Mouse (Mus musculus): ENCODE data around the gene Heg1. TPM values are rescaled to one million over a fixed set of nuclear protein-coding genes. Genes with fewer than 3 reads are reported as not detected.

Heg1 gene
- total RNA-seq (2021): 100 to 1,000 TPM; 104 to 113 TPM
- long read RNA-seq, experiment 1, partial matches to known transcripts: 22 of 22 reads
- long read RNA-seq, experiment 1, other reads (novel, unspliced or antisense): 0 of 22 reads
- long read RNA-seq, experiment 2, partial matches to known transcripts: 1 of 12 reads
- long read RNA-seq, experiment 2, other reads (novel, unspliced or antisense): 11 of 12 reads

DNA sequence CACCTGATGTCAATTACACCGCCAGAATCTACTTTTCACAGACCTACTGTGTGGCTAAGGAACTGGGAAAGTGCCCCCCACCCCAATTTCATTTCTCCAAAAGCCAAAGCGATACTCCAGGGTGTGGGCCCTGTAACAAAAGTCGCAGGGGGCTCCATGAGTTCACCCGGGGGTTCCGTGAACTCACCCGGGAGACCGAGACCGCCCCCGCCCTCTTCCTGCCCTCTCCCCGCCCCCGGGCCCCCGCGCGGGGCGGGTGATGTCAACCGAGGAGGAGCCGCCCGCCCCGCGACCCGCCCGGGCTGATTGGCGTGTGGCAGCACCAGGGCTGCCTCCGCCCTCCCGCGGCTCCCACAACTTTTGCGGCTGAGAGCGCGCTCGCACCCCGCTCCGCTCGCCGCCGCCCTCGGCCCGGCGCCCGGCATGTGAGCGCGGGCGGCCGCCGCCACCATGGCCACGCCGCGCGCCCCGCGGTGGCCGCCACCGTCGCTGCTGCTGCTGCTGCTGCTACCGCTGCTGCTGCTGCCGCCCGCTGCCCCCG, at the start of gene Heg1:
Gene Heg1 (plus strand): TSS at position 209 of the 541 bp plus-strand sequence.
- DNase-seq: peak; percentile 91 to 94

DNA sequence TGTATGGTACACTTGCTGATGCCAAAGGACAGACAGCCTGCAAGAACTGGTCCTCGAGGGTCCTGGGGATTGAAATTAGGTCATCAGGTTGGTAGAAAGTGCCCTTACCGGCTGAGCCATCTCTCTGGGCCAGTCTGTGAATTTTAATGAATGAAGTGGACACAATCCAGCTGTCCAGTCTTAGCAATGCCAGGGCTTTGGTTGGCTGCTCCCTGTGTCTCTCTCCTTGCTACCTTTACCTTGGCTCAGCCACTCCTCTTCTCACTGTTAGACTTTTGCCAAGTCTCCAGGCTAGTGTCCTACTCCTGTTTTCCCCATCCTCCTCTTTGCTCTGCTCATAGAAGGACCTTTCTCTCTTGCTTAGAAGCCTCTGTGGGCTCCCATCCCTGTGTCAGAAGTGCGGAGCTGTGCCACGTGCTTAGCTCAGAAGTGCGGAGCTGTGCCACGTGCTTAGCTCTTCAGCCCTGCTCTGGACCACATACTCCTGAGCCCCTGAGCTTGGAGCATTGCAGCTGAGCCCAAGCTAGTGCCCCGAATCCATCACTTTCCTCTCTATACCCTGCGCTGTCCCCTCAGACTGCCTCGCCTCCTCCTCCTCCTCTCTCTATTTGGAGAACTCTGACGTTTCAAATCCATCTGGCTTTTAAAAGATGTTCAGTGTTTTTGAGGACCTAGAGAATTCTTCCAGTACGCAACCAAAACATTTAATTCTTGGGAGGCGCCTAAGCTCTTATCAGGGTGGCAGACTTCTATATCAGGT, 48.2 kb upstream of the Heg1 start:
- no peak for DNase-seq

DNA sequence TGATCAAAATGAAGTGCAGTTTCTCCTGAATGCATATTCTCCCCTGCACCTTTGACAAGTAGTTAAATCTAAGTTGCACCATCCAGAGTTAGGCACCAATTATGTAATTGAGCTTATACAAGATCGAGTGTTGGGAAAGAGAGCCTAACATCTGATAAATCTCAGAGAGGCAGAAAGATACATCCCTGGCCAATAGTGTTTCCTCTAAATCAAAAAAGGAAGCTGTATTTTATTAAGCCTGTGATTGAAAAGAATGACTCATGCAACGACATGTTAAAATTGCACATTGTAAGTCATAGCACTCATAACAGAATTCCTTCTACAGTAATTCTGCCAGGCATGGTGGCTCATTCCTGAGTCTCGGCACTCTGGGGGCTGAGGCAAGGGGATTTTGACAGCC, 42.4 kb upstream of the Heg1 start:
- DNase-seq: no peak

DNA sequence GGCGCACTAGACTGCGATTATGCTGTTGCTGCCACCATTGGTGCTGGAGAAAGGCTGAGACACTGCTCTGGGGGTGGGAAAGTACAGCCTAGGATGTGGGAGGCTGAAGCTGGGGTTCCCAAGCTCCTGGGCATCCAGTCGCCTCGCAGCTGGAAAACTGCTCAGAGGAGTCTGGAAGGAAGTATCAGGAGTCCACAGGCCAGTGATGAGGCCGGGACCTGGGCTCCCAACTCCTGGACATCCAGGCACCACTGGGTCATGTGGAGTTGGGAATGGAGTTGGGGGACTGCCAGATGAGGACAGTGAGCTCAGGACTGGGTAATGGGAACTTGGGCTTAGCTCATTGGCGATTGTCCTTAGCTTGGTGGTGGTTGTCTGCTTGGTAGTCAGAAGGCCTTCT, 31.1 kb upstream of the Heg1 start:
- DNase-seq: no peak

DNA sequence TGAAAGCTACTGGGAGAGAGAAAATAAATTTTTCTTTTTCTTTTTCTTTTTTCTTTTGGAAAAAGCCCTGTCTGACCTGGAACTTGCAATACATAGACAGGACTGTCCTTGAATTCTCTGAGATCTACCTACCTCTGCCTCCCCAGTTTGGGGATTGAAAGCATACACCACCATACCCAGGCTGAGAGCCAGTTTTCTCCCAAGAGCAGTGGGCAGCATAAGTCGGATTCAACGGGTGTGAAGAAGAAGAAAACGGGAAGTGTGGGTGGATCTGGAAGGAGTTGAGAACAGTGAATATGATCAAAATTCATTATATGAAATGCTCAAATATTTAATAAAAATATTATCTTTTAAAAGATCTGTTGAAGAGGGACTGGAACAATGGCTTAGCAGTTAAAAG, 28.7 kb upstream of the Heg1 start:
- no peak for DNase-seq

DNA sequence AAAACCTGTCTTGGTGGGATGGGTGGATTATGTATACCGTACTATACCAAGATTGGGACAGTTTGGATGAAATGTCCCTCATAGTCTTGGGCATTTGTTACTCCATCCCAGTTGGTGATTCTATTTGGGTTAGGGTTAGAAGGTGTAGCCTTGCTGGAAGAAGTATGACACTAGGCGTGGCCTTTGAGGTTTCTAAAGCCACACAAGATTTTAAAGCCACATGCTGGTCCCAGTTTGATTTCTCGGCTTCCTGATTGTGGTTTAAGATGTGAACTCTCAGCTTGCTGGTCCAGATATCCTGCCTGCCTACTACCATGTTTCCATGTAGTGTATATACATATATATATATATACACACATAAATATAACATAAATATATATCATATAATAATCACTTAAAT, 27.0 kb upstream of the Heg1 start:
- DNase-seq: no peak

DNA sequence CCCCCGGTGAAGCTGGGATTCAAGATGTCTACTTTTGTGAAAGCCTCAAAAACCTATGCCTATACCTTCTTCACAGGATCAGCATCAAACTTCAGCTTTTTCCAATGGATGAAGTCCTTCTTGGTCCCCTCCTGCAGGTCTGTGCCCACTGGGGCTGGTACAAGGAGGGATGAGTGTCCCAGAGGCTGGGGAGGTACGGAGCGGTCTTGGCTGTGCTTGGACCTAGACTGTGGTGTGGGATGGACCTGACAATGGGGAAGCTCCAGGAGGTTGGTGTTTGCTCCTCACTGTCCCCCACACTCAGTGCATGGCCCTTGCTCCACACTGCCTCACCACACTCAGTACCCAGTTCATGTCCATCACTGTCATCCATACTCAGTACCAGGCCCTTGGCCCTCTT, 26.0 kb upstream of the Heg1 start:
- DNase-seq: no peak

DNA sequence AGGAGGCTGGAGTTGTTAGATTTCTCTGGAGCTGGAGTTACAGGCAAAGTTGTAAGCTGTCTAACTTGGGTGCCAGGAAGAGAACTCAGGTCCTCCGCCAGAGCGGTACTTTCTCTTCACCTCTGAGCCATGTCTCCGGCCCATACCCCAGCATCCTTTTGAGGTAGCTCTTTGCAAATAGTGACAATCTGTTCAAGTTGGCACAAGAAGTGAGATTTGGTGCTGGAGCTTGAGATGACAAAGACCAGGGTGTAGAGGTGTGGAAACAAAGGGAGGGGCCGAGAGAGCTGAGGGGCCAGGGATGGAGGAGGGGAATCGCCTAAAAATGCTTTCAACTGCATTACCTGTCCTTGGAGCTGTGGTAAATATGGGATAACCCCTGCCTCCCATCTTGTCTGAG, 24.6 kb upstream of the Heg1 start:
- DNase-seq: no peak

DNA sequence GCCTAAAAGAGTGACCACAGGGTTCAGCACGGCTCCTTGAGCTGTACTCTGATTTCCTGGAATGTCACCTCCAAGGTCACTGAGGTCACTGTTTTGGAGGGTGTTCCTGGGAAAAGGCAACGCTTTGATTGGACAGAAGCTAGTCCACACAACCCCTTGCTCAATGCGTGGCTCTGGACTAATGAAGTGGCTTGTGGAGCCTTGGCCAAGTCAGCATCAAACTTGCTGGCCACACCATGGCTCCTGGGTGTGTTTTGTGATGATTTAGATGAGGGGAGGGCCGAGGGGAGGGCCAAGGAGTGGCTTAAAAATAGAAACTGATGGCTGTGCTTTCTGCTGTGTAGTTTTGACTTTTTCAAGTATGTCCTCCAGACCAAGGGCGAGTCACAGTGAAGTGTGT, 24.0 kb upstream of the Heg1 start:
- DNase-seq: peak; percentile 75 to 81

DNA sequence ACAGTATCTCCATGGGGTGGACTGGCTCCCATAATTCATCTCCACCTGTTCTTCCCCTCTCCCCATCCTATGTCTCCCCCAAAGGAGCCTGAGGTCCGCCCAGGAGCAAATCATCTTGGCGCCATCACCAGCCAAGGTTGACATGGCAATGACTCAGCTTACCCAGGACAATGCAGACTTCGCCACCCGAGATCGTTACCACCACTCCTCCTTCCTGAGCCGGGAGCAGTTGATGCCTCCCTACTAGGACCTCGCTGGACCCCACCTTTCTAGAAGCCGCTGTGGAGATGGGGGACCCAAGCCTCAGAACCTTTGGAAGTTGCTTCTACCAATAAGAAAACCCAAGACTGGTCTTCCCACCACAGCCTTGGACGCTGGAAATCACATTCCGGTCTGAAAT, 21.3 kb upstream of the Heg1 start:
- DNase-seq: no peak

DNA sequence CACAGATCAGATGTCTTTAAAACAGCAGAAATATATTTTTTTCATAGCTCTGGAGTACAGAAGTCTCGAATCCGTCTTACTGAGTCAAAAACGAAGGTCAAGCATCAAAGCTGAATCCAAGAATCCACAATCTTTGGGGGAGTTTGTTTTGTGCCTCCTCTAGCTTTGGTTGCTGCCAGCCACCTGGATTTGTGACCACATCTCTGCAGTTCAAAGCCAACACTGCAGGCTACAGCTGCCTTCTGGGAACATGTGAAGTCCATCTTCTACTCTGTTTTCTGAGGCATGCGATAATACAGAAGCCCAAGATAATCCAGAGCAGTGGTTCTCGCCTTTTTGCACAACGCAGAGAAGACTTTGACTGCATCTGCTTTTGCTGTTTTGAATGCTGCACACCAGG, 17.9 kb upstream of the Heg1 start:
- peak in 1 of 2 experiments; percentile 19 for DNase-seq

DNA sequence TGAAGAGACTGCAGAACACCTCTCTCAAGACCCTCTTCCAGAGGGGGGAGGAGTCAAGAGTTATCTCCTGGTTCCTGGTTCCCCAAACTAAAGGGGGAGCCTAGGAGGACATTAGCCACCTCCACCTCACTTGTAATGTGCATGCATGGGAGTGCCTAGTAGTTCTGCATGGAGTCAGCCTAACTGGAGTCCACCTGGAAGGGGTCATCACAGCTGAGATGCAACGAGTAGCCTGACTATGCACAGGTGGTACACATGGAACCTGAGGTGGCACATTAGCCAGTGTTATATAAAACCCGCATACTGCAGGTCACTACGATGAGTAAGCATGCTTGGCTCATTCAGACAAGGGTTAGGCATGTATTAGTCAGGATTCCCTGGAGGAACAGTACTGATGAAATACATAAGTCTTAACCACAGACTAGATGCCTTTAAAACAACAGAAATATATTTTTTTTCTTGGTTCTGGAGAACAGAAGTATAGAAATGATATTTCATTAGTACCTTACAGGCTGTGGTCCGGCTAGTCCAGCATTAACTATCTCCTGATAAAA, 17.1 kb upstream of the Heg1 start:
- peak in 1 of 2 experiments; percentile 7 for DNase-seq

DNA sequence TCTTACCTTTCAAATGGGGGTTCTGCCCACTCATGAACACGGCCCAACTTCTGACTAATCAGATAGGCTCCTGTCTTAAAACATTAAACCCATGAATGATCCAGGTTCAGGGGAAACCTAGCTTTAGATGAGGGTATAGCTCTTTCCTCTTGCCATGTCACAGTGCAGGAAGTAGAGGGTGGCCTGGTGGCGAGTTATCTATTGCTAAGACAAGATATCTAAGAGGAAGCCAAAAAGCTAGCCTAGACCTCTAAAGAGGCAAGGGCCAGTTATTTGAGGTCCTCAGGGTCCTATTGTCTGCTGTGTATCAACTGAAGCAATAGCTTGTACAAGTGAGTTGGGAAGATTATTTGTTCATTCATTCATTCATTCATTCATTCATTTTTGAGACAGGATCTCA, 15.7 kb upstream of the Heg1 start:
- DNase-seq: no peak

DNA sequence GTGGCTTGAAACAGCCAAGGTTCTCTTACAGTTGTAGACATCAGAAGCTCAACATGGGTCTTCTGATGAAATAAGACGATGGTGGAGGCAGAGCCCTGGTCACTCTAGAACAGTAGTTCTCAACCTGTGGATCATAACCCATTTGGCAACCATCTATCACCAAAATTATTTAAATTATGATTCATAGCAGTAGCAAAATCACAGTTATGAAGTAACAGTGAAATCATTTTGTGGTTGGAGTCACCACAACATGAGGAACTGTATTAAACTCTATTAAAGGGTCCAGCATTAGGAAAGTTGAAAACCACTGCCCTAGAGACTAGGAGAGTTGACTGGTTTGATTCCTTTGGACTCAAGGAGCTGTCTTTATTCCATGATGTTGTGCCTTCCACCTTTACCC, 15.1 kb upstream of the Heg1 start:
- no peak for DNase-seq

DNA sequence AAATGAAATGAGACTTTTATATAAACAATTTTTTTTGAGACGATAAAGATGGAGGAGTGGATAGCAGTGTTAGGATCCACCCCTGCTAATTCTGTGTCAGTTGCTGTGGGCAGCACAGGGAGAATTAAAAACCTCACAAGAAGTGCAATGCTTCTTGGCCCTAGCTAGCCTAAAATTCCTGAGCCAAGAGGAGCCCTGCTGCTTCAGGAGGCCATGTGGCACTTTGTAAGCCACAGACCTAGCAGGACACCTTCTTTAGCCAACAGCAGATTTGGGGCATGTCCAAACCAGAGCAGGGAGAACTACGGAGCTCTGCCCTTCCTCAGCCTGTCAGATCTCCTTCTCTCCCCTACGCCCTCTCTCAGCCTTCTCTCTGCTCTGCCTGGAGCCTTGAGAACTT, 13.8 kb upstream of the Heg1 start:
- peak; percentile 58 to 67 for DNase-seq

DNA sequence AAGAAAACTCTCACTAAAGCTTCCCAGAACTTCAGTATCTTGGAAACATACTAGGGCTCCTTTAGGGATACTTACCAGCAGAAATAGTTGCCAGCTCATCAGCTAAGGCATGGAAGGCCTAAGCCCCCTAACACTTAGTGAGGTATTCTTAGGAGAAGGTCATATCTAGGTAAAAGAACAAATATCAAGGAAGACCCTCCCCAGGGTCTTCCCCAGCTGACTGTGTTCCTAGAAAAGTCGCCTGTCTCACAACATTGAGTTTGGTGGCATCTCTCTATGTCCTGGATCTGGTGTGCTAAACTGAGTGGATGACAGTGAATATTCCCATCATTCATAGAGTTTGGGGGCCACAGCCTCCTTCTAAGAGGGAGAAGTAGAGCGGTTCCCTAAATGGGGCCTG, 13.2 kb upstream of the Heg1 start:
- DNase-seq: no peak

DNA sequence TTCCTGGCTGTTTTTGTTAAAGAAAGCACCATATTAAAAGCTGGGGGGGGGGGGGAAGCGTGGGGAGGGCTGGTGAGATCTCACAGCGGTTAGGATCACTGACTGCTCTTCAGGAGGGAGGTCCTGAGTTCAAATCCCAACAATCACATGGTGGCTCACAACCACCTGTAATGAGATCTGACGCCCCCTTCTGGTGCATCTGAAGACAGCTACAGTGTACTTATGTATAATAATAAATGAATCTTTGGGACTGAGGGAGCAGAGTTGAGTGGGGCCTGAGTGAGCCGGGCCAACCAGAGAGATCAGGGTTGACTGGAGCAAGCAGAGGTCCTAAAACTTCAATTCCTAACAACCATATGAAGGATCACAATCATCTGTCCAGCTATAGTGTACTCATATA, 12.0 kb upstream of the Heg1 start:
- no peak for DNase-seq

DNA sequence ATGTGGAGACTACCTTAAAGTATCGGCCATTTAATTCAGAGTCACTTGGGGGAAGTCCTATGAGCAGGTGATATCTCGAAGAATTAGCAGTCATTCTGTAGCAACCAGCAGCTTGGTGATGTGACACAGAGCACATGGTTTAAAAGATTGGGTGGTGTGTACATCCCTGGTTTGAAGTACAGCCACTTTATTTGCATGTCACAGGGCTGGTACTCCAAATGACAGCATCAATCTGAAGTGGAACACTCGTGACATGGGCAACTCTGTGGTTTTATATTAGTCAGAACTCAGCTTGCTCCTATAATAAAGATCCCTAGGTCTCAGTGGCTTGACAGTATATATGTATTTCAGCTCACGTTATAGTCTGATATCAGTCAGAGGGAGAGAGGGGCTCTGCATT, 11.5 kb upstream of the Heg1 start:
- no peak for DNase-seq

DNA sequence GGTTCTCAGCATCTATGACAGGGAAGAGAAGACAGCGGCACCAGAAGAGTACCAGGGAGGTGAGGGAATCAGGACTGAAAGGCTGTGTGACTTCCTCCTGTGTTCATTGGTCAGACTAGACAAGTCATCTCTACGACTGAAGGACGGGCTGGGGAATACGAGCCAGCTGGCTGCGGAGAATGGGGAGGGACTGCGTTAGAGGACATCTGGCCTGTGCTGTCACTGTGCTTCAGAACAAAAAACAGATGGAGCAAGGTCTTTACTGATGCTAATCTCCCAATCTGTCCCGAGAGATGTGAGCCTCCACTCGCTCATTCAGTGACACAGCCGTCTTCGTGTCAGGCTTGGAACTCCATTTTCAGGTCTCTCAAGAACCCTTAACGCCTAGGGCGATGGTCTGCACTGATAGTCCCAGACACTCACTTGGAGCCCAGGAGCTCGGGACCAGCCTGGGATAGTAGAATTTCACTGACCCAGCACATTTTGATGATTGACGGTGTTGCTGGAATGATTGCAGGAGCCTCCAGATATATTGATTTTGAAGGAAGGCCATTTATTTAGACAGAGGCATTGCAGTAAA, 10.6 kb upstream of the Heg1 start:
- peak; percentile 73 to 82 for DNase-seq

DNA sequence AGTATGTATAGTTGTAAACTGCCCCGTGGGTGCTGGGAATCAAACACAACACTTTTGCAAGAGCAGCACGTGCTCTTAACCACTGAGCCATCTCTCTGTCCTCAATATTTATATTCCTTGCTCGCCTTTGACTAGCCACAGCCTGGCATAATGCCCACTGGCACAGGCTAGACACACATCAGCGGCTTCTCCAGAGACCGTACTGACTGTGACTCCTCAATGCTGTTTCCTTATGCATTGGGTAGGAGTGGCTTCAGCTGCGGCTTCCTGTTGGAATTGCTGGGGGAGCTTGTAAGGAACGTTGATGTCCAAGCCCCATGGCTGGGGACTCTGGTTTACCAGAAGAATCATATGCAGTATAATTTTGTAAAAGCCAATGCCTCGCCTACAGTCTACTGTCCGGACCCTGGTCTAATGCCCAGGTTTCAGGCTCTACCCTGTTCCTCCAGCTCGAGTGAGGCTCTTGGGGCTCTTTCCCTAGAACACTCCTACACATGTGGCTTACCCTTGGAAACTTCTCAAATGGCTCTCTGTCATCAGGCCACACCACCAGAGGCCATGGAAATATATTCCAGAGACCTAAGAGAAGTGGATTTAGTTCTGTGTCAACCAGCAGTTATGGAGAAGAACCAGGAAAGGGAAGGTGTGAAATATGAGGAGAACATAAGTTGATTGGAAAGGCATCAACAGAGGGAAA, 8.9 kb upstream of the Heg1 start:
- peak in 1 of 2 experiments; percentile 53 for DNase-seq

DNA sequence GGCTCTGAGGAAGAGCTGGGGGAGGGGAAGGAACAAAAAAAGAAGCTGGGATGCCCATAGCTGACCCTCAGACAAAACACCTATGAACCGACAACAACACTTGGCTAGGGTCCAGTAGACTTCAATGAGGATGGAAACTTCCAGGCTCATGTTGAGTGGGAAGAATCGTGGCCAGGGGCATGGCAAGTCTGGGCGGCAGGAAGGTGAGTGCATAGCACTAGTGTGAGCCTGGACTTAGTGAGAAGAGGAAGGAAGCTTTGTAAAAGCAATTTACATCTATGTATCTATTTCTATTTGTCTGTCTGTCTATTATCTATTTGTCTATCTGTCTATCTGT, 8.4 kb upstream of the Heg1 start:
- DNase-seq: no peak

Data from heart, adult 18-20 months (tissue).